Comparison of ENCODE assay signal across 16 mouse cellular contexts in the genomic region with DNA sequence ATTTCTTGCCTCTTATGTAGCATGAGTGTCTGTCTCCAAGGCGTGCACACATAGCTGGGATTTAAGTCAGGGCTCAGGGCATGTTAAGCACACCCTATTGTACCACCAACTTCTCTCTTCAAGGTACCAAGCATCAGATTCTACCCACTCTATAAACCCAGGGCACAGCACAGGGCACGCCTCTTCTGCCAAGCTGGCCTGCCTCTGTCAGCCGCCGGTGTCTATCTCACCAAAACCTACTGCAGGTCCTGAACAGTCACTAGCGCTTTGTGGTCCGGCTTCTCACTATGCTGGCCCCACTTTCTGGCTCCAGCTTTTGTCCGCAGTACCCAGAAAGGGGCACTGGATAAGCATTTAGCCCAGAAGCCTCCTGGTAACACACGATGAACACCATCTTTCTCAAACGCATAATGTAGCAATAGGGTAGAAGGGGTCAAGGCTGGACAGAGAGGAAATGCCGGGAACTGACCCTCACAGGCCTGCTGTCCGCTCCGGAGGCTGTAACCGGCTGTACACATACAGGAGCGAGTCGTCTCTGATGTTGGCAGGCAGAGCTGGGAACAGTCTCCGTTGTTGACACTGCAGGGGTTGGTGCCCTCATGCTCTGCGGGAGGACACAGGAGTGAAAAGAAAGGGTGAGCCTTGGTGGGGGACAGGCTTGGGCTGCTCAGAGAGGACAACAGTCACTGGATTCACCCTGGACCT. TPM values are rescaled to one million over a fixed set of nuclear protein-coding genes. Genes with fewer than 3 reads are reported as not detected.
A peak's percentile ranks its signal among the peaks of the same experiment; 100 is the strongest.
DNase-seq lines count a peak whose midpoint lies in the region; ATAC-seq lines count a peak whose summit lies in the region.
"Had no signal": no experiment of that assay in that cellular context is flagged by ENCODE, and none has a peak within 500 bp of the region (broad histone marks: within the 10 kb centered on the region; RNA-seq: fewer than 3 reads in every experiment).

No protein-coding gene starts in this region.

- H3K4me3 ChIP-seq in lung, embryonic 15.5 days: no peak overlapping the region
- no peak overlapping the region for H3K4me3 ChIP-seq in liver, embryonic 15.5 days (replicated peaks)
- H3K4me3 ChIP-seq: forebrain, embryonic 15.5 days; limb, embryonic 13.5 days had no signal

- no peaks in the 10 kb centered on the region for H3K27me3 ChIP-seq in lung, embryonic 15.5 days
- H3K27me3 ChIP-seq in liver, embryonic 15.5 days: peaks cover 3% of the 10 kb centered on the region; the same call in 1 of the 2 replicates
- H3K27me3 ChIP-seq: forebrain, embryonic 15.5 days; limb, embryonic 13.5 days; Patski had no signal

- DNase-seq in adrenal gland, postnatal 10 days: peak; percentile 47
- DNase-seq in adrenal gland, postnatal 4 days (ENCODE audit: low spot score in 2 of 2): no peak
- DNase-seq in lung, postnatal 25 days (ENCODE audit: low spot score): no peak
- peak; percentile 27 to 30 for DNase-seq in spleen, postnatal 14 days (ENCODE audit: low spot score in 2 of 2)
- no peak for DNase-seq in embryo, embryonic 11 days
- no peak for DNase-seq in right cerebral cortex, postnatal 10 days (ENCODE audit: low spot score in 2 of 2)
- DNase-seq: cerebellum, postnatal 25 days; gastrocnemius, postnatal 10 days; heart, postnatal 14 days; midbrain, embryonic 14.5 days; right cerebral cortex, postnatal 25 days had no signal

- no peak overlapping the region for H3K4me2 ChIP-seq in lung, embryonic 15.5 days
- H3K4me2 ChIP-seq in liver, embryonic 15.5 days: peak overlapping the region; percentile 29
- H3K4me2 ChIP-seq: forebrain, embryonic 15.5 days; limb, embryonic 13.5 days had no signal

- WGBS in lung, embryonic 15.5 days: 79% methylated on average over 17 of the region's 17 CpGs
- WGBS in liver, embryonic 15.5 days (ENCODE audit: insufficient replicate concordance): 62% methylated on average over 17 of the region's 17 CpGs

- no peaks in the 10 kb centered on the region for H3K9me3 ChIP-seq in lung, embryonic 15.5 days
- H3K9me3 ChIP-seq in liver, embryonic 15.5 days (replicated peaks): no peaks in the 10 kb centered on the region
- H3K9me3 ChIP-seq: forebrain, embryonic 15.5 days; limb, embryonic 13.5 days had no signal

- ATAC-seq in lung, embryonic 15.5 days (ENCODE audit: borderline replicate concordance, extremely low read depth, low FRiP score, low TSS enrichment): no peak
- ATAC-seq in liver, embryonic 15.5 days (ENCODE audit: insufficient read depth): no peak
- ATAC-seq: forebrain, embryonic 15.5 days; Patski had no signal

- H3K27ac ChIP-seq in lung, embryonic 15.5 days: peak overlapping the region; percentile 61; the same call in 1 of the 2 replicates
- H3K27ac ChIP-seq in liver, embryonic 15.5 days (replicated peaks): peak overlapping the region; percentile 64
- H3K27ac ChIP-seq: forebrain, embryonic 15.5 days; limb, embryonic 13.5 days had no signal

- H3K4me1 ChIP-seq in lung, embryonic 15.5 days: peaks cover 9% of the 10 kb centered on the region
- peaks cover 28% of the 10 kb centered on the region for H3K4me1 ChIP-seq in liver, embryonic 15.5 days (replicated peaks)
- H3K4me1 ChIP-seq: forebrain, embryonic 15.5 days; limb, embryonic 13.5 days had no signal

- peaks cover 72% of the 10 kb centered on the region for H3K36me3 ChIP-seq in lung, embryonic 15.5 days
- H3K36me3 ChIP-seq in liver, embryonic 15.5 days (replicated peaks): peaks cover 63% of the 10 kb centered on the region

- H3K9ac ChIP-seq in lung, embryonic 15.5 days: no peak overlapping the region
- H3K9ac ChIP-seq in liver, embryonic 15.5 days: no peak overlapping the region
- H3K9ac ChIP-seq: forebrain, embryonic 15.5 days; limb, embryonic 13.5 days had no signal

RNA-seq across cellular contexts. Expression of a gene that starts 36.7 kb away (rescaled TPM):
- 1 to 10 TPM; 5.3 TPM for total RNA-seq in adrenal gland, postnatal 10 days (2021)
- 10 to 100 TPM; 13.6 to 14.0 TPM for total RNA-seq in adrenal gland, postnatal 4 days (2021)
- polyA plus RNA-seq in lung, embryonic 15.5 days (2015; fragmentation: Nextera tagmentation; extraction: Ambion mirVana): 1.3 and 1.9 TPM in 2 replicates
- 0.07 TPM in 1 of 2 replicates, not detected in the other for polyA plus RNA-seq in liver, embryonic 15.5 days (2015; fragmentation: Nextera tagmentation; extraction: Ambion mirVana)

RNA-seq across cellular contexts. Expression of a gene that starts 48.8 kb away (rescaled TPM):
- 10 to 100 TPM; 56.1 to 57.7 TPM for total RNA-seq in adrenal gland, postnatal 10 days (2021)
- total RNA-seq in adrenal gland, postnatal 4 days (2021): 10 to 100 TPM; 66.7 to 69.4 TPM
- polyA plus RNA-seq in lung, embryonic 15.5 days (2015; fragmentation: Nextera tagmentation; extraction: Ambion mirVana): 110 and 111 TPM in 2 replicates
- 138 and 159 TPM in 2 replicates for polyA plus RNA-seq in liver, embryonic 15.5 days (2015; fragmentation: Nextera tagmentation; extraction: Ambion mirVana)

RNA-seq across cellular contexts. Expression of a gene that starts 49.9 kb away (rescaled TPM):
- 100 to 1,000 TPM; 170 to 208 TPM for total RNA-seq in adrenal gland, postnatal 10 days (2021)
- 100 to 1,000 TPM; 283 to 301 TPM for total RNA-seq in adrenal gland, postnatal 4 days (2021)
- 72.6 and 73.6 TPM in 2 replicates for polyA plus RNA-seq in lung, embryonic 15.5 days (2015; fragmentation: Nextera tagmentation; extraction: Ambion mirVana)
- 23.2 and 31.1 TPM in 2 replicates for polyA plus RNA-seq in liver, embryonic 15.5 days (2015; fragmentation: Nextera tagmentation; extraction: Ambion mirVana)

RNA-seq across cellular contexts. Expression of a gene that starts 56.3 kb away (rescaled TPM):
- total RNA-seq in adrenal gland, postnatal 10 days (2021): 10 to 100 TPM; 49.3 to 56.4 TPM
- 10 to 100 TPM; 57.2 to 71.7 TPM for total RNA-seq in adrenal gland, postnatal 4 days (2021)
- polyA plus RNA-seq in lung, embryonic 15.5 days (2015; fragmentation: Nextera tagmentation; extraction: Ambion mirVana): 89.4 and 100 TPM in 2 replicates
- polyA plus RNA-seq in liver, embryonic 15.5 days (2015; fragmentation: Nextera tagmentation; extraction: Ambion mirVana): 20.7 and 42.1 TPM in 2 replicates

Comparison
In these comparisons a context has a peak if more than half of its experiments do, and no peak if none do; other contexts are left out.
1. DNase-seq: peak in adrenal gland, postnatal 10 days (single experiment) and spleen, postnatal 14 days (2 of 2); none in adrenal gland, postnatal 4 days (0 of 2), lung, postnatal 25 days (single experiment), embryo, embryonic 11 days (single experiment) and right cerebral cortex, postnatal 10 days (0 of 2).